Mouse (Mus musculus): Measurements from ENCODE around the gene Cmtm3.

The Cmtm3 gene

GRCm38 (mm10) chr8:104343957-104344356 lies 4.7 kb downstream of the Cmtm3 start:
- peak; percentile 85 for DNase-seq

- DNase-seq = no peak
Measured at GRCm38 (mm10) chr8:104344622-104345021, 5.4 kb downstream of the Cmtm3 start.

- no peak for DNase-seq
Measured at GRCm38 (mm10) chr8:104346706-104347105, 7.5 kb downstream of the Cmtm3 start.

- DNase-seq = no peak
Measured at GRCm38 (mm10) chr8:104348971-104349370, 9.8 kb downstream of the Cmtm3 start.

GRCm38 (mm10) chr8:104350047-104350446 lies 10.8 kb downstream of the Cmtm3 start:
- DNase-seq = no peak

- no peak for DNase-seq
Measured at GRCm38 (mm10) chr8:104353186-104353585, 14.0 kb downstream of the Cmtm3 start.

GRCm38 (mm10) chr8:104354504-104354903 lies 15.3 kb downstream of the Cmtm3 start:
- no peak for DNase-seq

GRCm38 (mm10) chr8:104358637-104359036 lies 19.4 kb downstream of the Cmtm3 start:
- DNase-seq = no peak

- no peak for DNase-seq
Measured at GRCm38 (mm10) chr8:104359778-104360456, 20.7 kb downstream of the Cmtm3 start.

- no peak for DNase-seq
Measured at GRCm38 (mm10) chr8:104365695-104366094, 26.5 kb downstream of the Cmtm3 start.

- DNase-seq = no peak
Measured at GRCm38 (mm10) chr8:104367398-104367797, 28.2 kb downstream of the Cmtm3 start.

- DNase-seq = no peak
Measured at GRCm38 (mm10) chr8:104369591-104369990, 30.4 kb downstream of the Cmtm3 start.

- DNase-seq = no peak
Measured at GRCm38 (mm10) chr8:104370071-104370470, 30.9 kb downstream of the Cmtm3 start.

GRCm38 (mm10) chr8:104371121-104371520 lies 31.9 kb downstream of the Cmtm3 start:
- no peak for DNase-seq

GRCm38 (mm10) chr8:104373779-104374178 lies 34.6 kb downstream of the Cmtm3 start:
- no peak for DNase-seq

GRCm38 (mm10) chr8:104374269-104374668 lies 35.1 kb downstream of the Cmtm3 start:
- DNase-seq = no peak

- DNase-seq = no peak
Measured at GRCm38 (mm10) chr8:104374864-104375846, 35.9 kb downstream of the Cmtm3 start.

GRCm38 (mm10) chr8:104375959-104376358 lies 36.7 kb downstream of the Cmtm3 start:
- no peak for DNase-seq

GRCm38 (mm10) chr8:104376669-104377068 lies 37.5 kb downstream of the Cmtm3 start:
- DNase-seq = no peak

GRCm38 (mm10) chr8:104379301-104379836 lies 40.2 kb downstream of the Cmtm3 start:
- no peak for DNase-seq

GRCm38 (mm10) chr8:104380269-104380668 lies 41.1 kb downstream of the Cmtm3 start:
- DNase-seq = no peak

- no peak for DNase-seq
Measured at GRCm38 (mm10) chr8:104380961-104381411, 41.8 kb downstream of the Cmtm3 start.

- DNase-seq = no peak
Measured at GRCm38 (mm10) chr8:104383296-104383695, 44.1 kb downstream of the Cmtm3 start.

GRCm38 (mm10) chr8:104383977-104384376 lies 44.8 kb downstream of the Cmtm3 start:
- DNase-seq = no peak
